In genomic region chr8:122332753-122333506, GRCm38 (mm10) we compare ENCODE assay signal across 8 mouse cellular contexts. TPM values are rescaled to one million over a fixed set of nuclear protein-coding genes. Genes with fewer than 3 reads are reported as not detected.
DNase-seq lines count a peak whose midpoint lies in the region; ATAC-seq and TF ChIP-seq lines count a peak whose summit lies in the region.

No protein-coding gene starts in this region.

- H3K36me3 ChIP-seq in MEL (ENCODE audit: control insufficient read depth in 1 of 2, insufficient read depth in 2 of 2, low read length in 2 of 2) = peaks cover 7 to 34% of the 10 kb centered on the region in 2 experiments
- H3K36me3 ChIP-seq in forebrain, embryonic 16.5 days (ENCODE audit: control insufficient read depth, insufficient read depth) = no peaks in the 10 kb centered on the region
- H3K36me3 ChIP-seq in lung, postnatal 0 days (ENCODE audit: insufficient read depth, low read length) = peaks cover 9% of the 10 kb centered on the region

- H3K4me2 ChIP-seq in forebrain, embryonic 16.5 days (ENCODE audit: low read length) = no peak overlapping the region
- no peak overlapping the region for H3K4me2 ChIP-seq in lung, postnatal 0 days (replicated peaks; ENCODE audit: low read depth, low read length)

- H3K79me2 ChIP-seq in MEL (ENCODE audit: control insufficient read depth, insufficient read depth, low read length, poor library complexity) = no peaks in the 10 kb centered on the region

- no peak for TF ChIP-seq EP300 in MEL (IDR thresholded peaks at IDR 0.05; ENCODE audit: low read depth in 1 of 2, low read length in 2 of 2)
- TF ChIP-seq EP300 in lung, postnatal 0 days (IDR thresholded peaks at IDR 0.05) = no peak

- peak; percentile 11; the same call in 1 of the 2 replicates for ATAC-seq in forebrain, embryonic 16.5 days
- ATAC-seq in hematopoietic stem cell, adult 5-6 weeks (replicated peaks in 1 of 2; ENCODE audit: insufficient read depth in 1 of 2, low FRiP score in 2 of 2, low TSS enrichment in 1 of 2, low read depth in 1 of 2, poor library complexity in 2 of 2, severe bottlenecking in 2 of 2) = peak; percentile 55 to 56; a peak in 3 of 4 replicates
- ATAC-seq in lung, postnatal 0 days = peak; percentile 20

- H3K27ac ChIP-seq in MEL (ENCODE audit: control insufficient read depth, low read depth, low read length) = no peak overlapping the region
- no peak overlapping the region for H3K27ac ChIP-seq in forebrain, embryonic 16.5 days (ENCODE audit: low read length)
- no peak overlapping the region for H3K27ac ChIP-seq in lung, postnatal 0 days (ENCODE audit: low read length)

- TF ChIP-seq POLR2A in MEL (IDR thresholded peaks at IDR 0.05; ENCODE audit: control insufficient read depth in 1 of 2, insufficient read depth in 1 of 2, low read depth in 1 of 2, low read length in 2 of 2, poor library complexity in 1 of 2) = no peak

- H3K9ac ChIP-seq in MEL (ENCODE audit: control insufficient read depth, low read depth, low read length, poor library complexity, severe bottlenecking) = no peak overlapping the region
- no peak overlapping the region for H3K9ac ChIP-seq in forebrain, embryonic 16.5 days (replicated peaks; ENCODE audit: low read depth, low read length)
- H3K9ac ChIP-seq in lung, postnatal 0 days (replicated peaks; ENCODE audit: low read depth) = no peak overlapping the region

- no peak overlapping the region for H3K4me3 ChIP-seq in MEL (ENCODE audit: control insufficient read depth in 1 of 2, insufficient read depth in 1 of 2, low read depth in 2 of 2, low read length in 2 of 2)
- no peak overlapping the region for H3K4me3 ChIP-seq in forebrain, embryonic 16.5 days (replicated peaks; ENCODE audit: low read length)
- H3K4me3 ChIP-seq in lung, postnatal 0 days (ENCODE audit: low read depth, low read length) = no peak overlapping the region

- peak; percentile 83 to 84 (median 84) for TF ChIP-seq CTCF in MEL (IDR thresholded peaks at IDR 0.05 in 2 of 3, conservative IDR thresholded peaks at IDR 0.05 in 1 of 3; ENCODE audit: control insufficient read depth in 1 of 3, insufficient read depth in 1 of 3, low read depth in 2 of 3, low read length in 3 of 3, poor library complexity in 1 of 3, severe bottlenecking in 1 of 3)
- TF ChIP-seq CTCF in lung, postnatal 0 days (IDR thresholded peaks at IDR 0.05) = peak; percentile 96

- no peaks in the 10 kb centered on the region for H3K27me3 ChIP-seq in MEL (ENCODE audit: control insufficient read depth in 1 of 2, insufficient read depth in 2 of 2, low read length in 2 of 2)
- H3K27me3 ChIP-seq in forebrain, embryonic 16.5 days (replicated peaks; ENCODE audit: control insufficient read depth, insufficient read depth, low read length) = peaks cover 35% of the 10 kb centered on the region
- H3K27me3 ChIP-seq in lung, postnatal 0 days (replicated peaks; ENCODE audit: insufficient read depth, low read length) = 0 out of 2 replicates have a peak, but pooled peaks cover 6% of the 10 kb centered on the region

- H3K4me1 ChIP-seq in MEL (ENCODE audit: control insufficient read depth in 1 of 2, insufficient read depth in 2 of 2, low read length in 2 of 2) = peaks cover 0 to 3% of the 10 kb centered on the region in 2 experiments; a peak in 1 of 4 replicates
- peaks cover 14% of the 10 kb centered on the region for H3K4me1 ChIP-seq in forebrain, embryonic 16.5 days (replicated peaks; ENCODE audit: control insufficient read depth, insufficient read depth, low read length)
- H3K4me1 ChIP-seq in lung, postnatal 0 days (ENCODE audit: insufficient read depth, low read depth, low read length) = no peaks in the 10 kb centered on the region; the same call in none of the 2 replicates

- peak; percentile 70 for DNase-seq in MEL (ENCODE audit: low read depth, low spot score)
- DNase-seq in brain, adult 2 months (ENCODE audit: low read depth, low spot score) = peak; percentile 86
- DNase-seq in layer of hippocampus, postnatal 10 days (ENCODE audit: low spot score in 2 of 2) = peak; percentile 90 to 93
- DNase-seq in lung, postnatal 0 days (ENCODE audit: low spot score) = peak; percentile 79
- DNase-seq in right cerebral cortex, postnatal 10 days (ENCODE audit: low spot score in 2 of 2) = peak; percentile 75 to 85
- peak; percentile 83 for DNase-seq in urinary bladder, postnatal 25 days (ENCODE audit: low spot score)

- WGBS in forebrain, embryonic 16.5 days = 65% methylated on average over 6 of the region's 6 CpGs
- WGBS in lung, postnatal 0 days = 65% methylated on average over 6 of the region's 6 CpGs

- no peaks in the 10 kb centered on the region for H3K9me3 ChIP-seq in MEL (replicated peaks; ENCODE audit: insufficient read depth, low read length)
- no peaks in the 10 kb centered on the region for H3K9me3 ChIP-seq in forebrain, embryonic 16.5 days (ENCODE audit: control insufficient read depth, low read length)
- no peaks in the 10 kb centered on the region for H3K9me3 ChIP-seq in lung, postnatal 0 days (ENCODE audit: low read length)

- peak; percentile 88 for TF ChIP-seq RAD21 in MEL (IDR thresholded peaks at IDR 0.05; ENCODE audit: low read depth, low read length)

TF ChIP-seq in MEL, 35 proteins besides CTCF, POLR2A, EP300 and RAD21:
- TF ChIP-seq ETS1 (IDR thresholded peaks at IDR 0.05; ENCODE audit: low read depth, low read length) (no peak), SMC3 (IDR thresholded peaks at IDR 0.05; ENCODE audit: low read depth, low read length) (peak; percentile 76), USF2 (IDR thresholded peaks at IDR 0.05; ENCODE audit: borderline replicate concordance in 1 of 2, insufficient read depth in 1 of 2, low read depth in 1 of 2, low read length in 2 of 2) (no peak), JUND (IDR thresholded peaks at IDR 0.05; ENCODE audit: low read depth, low read length) (no peak), SIN3A (IDR thresholded peaks at IDR 0.05; ENCODE audit: low read length) (no peak), MYB (IDR thresholded peaks at IDR 0.05; ENCODE audit: low read depth, low read length) (no peak), NRF1 (IDR thresholded peaks at IDR 0.05; ENCODE audit: insufficient read depth, low read depth, low read length, poor library complexity, severe bottlenecking) (no peak), BHLHE40 (IDR thresholded peaks at IDR 0.05; ENCODE audit: borderline replicate concordance, low read depth, low read length) (no peak), TCF12 (IDR thresholded peaks at IDR 0.05; ENCODE audit: low read depth, low read length) (0 out of 2 replicates have a peak, but pooled peaks have one; percentile 8), MYC (IDR thresholded peaks at IDR 0.05; ENCODE audit: low read depth, low read length) (peak; percentile 80), ZC3H11A (IDR thresholded peaks at IDR 0.05; ENCODE audit: low read depth, low read length) (peak; percentile 82), UBTF (IDR thresholded peaks at IDR 0.05; ENCODE audit: borderline replicate concordance, insufficient read depth, low read depth, low read length) (no peak), ELF1 (IDR thresholded peaks at IDR 0.05; ENCODE audit: low read depth, low read length) (no peak), POLR2AphosphoS2 (IDR thresholded peaks at IDR 0.05; ENCODE audit: low read length) (peak; percentile 29; the same call in 1 of the 2 replicates), MXI1 (IDR thresholded peaks at IDR 0.05; ENCODE audit: low read depth, low read length) (peak; percentile 40; the same call in 1 of the 2 replicates), TAL1 (IDR thresholded peaks at IDR 0.05; ENCODE audit: low read length) (no peak), GATA1 (IDR thresholded peaks at IDR 0.05; ENCODE audit: low read depth, low read length) (no peak)

RNA-seq across cellular contexts. Expression of gene Trhr2, which starts 27.6 kb away (rescaled TPM):
- 0.12 TPM in 1 of 2 replicates, not detected in the other for total RNA-seq in MEL (2012; rRNA removed)
- under 1 TPM in 1 of 2 experiments, not detected in 1; 0.07 TPM for polyA plus RNA-seq in MEL (2012; ENCODE audit: insufficient read depth in 1 of 2, insufficient read length in 2 of 2, low read depth in 1 of 2, low replicate concordance in 2 of 2, missing spikeins in 1 of 2)
- not detected in 2 replicates for polyA plus RNA-seq in forebrain, embryonic 16.5 days (2015; fragmentation: Nextera tagmentation; extraction: Ambion mirVana)
- total RNA-seq in hematopoietic stem cell, adult 5-6 weeks (2017) = not detected in 2 replicates
- 1 to 10 TPM in 1 of 2 experiments, under 1 TPM in 1; 0.83 to 1.3 TPM for total RNA-seq in layer of hippocampus, postnatal 10 days (2021)
- polyA plus RNA-seq in lung, postnatal 0 days (2015; fragmentation: Nextera tagmentation; extraction: Ambion mirVana) = not detected in 2 replicates

RNA-seq across cellular contexts. Expression of gene Zc3h18, which starts 43.5 kb away (rescaled TPM):
- total RNA-seq in MEL (2012; rRNA removed) = 84.3 and 98.5 TPM in 2 replicates
- 100 to 1,000 TPM in 1 of 2 experiments, 10 to 100 TPM in 1; 30.2 to 122 TPM for polyA plus RNA-seq in MEL (2012; ENCODE audit: insufficient read depth in 1 of 2, insufficient read length in 2 of 2, low read depth in 1 of 2, low replicate concordance in 2 of 2, missing spikeins in 1 of 2)
- 44.7 and 47.5 TPM in 2 replicates for polyA plus RNA-seq in forebrain, embryonic 16.5 days (2015; fragmentation: Nextera tagmentation; extraction: Ambion mirVana)
- total RNA-seq in hematopoietic stem cell, adult 5-6 weeks (2017) = 71.2 and 73.6 TPM in 2 replicates
- 10 to 100 TPM; 37.4 TPM for total RNA-seq in layer of hippocampus, postnatal 10 days (2021)
- 20.2 and 22.2 TPM in 2 replicates for polyA plus RNA-seq in lung, postnatal 0 days (2015; fragmentation: Nextera tagmentation; extraction: Ambion mirVana)

RNA-seq across cellular contexts. Expression of gene Zfpm1, which starts 51.0 kb away (rescaled TPM):
- 104 and 133 TPM in 2 replicates for total RNA-seq in MEL (2012; rRNA removed)
- 100 to 1,000 TPM; 260 to 343 TPM for polyA plus RNA-seq in MEL (2012; ENCODE audit: insufficient read depth in 1 of 2, insufficient read length in 2 of 2, low read depth in 1 of 2, low replicate concordance in 2 of 2, missing spikeins in 1 of 2)
- 0.41 and 0.65 TPM in 2 replicates for polyA plus RNA-seq in forebrain, embryonic 16.5 days (2015; fragmentation: Nextera tagmentation; extraction: Ambion mirVana)
- total RNA-seq in hematopoietic stem cell, adult 5-6 weeks (2017) = 21.8 and 70.4 TPM in 2 replicates
- total RNA-seq in layer of hippocampus, postnatal 10 days (2021) = 10 to 100 TPM; 25.7 to 27.2 TPM
- polyA plus RNA-seq in lung, postnatal 0 days (2015; fragmentation: Nextera tagmentation; extraction: Ambion mirVana) = 1.5 and 1.7 TPM in 2 replicates
